Mouse (Mus musculus) frontal cortex, adult 2 months (tissue): Measurements from ENCODE around the gene Pcnx2. TPM values are rescaled to one million over a fixed set of nuclear protein-coding genes. Genes with fewer than 3 reads are reported as not detected.

Experiments used
- DNase-seq, 2 experiments: peaks; one replicate each; pipeline ENCODE4 v3.0.0; 2022; ENCODE audit warnings: low spot score in 1 of 2; ENCODE audit errors: extremely low spot score in 1 of 2
- polyA plus RNA-seq: library from polyadenylated mRNA; depleted of rRNA; stranded (reverse); fragments of >200 nt; gene quantifications from 2 replicates; pipeline ENCODE4 v1.2.3, GENCODE M21; 2012; rRNA removed

Gene Pcnx2
- polyA plus RNA-seq, 1 experiment, result 47.8 TPM

- no peak for DNase-seq
Observed at GRCm38 (mm10) chr8:125725037-125725820, 172.9 kb downstream of the Pcnx2 start.

GRCm38 (mm10) chr8:125723437-125723836 lies 174.7 kb downstream of the Pcnx2 start:
- no peak for DNase-seq

- DNase-seq, result no peak
Observed at GRCm38 (mm10) chr8:125722675-125723074, 175.4 kb downstream of the Pcnx2 start.

GRCm38 (mm10) chr8:125718914-125719313 lies 179.2 kb downstream of the Pcnx2 start:
- no peak for DNase-seq

- DNase-seq, result no peak
Observed at GRCm38 (mm10) chr8:125716613-125717012, 181.5 kb downstream of the Pcnx2 start.

- no peak for DNase-seq
Observed at GRCm38 (mm10) chr8:125716211-125716610, 181.9 kb downstream of the Pcnx2 start.

- no peak for DNase-seq
Observed at GRCm38 (mm10) chr8:125711514-125711913, 186.6 kb downstream of the Pcnx2 start.

GRCm38 (mm10) chr8:125709171-125709570 lies 188.9 kb downstream of the Pcnx2 start:
- DNase-seq, result no peak

GRCm38 (mm10) chr8:125705816-125706215 lies 192.3 kb downstream of the Pcnx2 start:
- DNase-seq, result no peak

GRCm38 (mm10) chr8:125704434-125704833 lies 193.7 kb downstream of the Pcnx2 start:
- DNase-seq, result no peak

- no peak for DNase-seq
Observed at GRCm38 (mm10) chr8:125702868-125703473, 195.1 kb downstream of the Pcnx2 start.

Other genes starting within 250 kb of the Pcnx2 start
- 2.1 and 2.3 TPM in 2 replicates for gene Map10, start 228.5 kb downstream of the Pcnx2 start, polyA plus RNA-seq
- gene Ntpcr, start 168.4 kb downstream of the Pcnx2 start, polyA plus RNA-seq, result 47.9 and 51.5 TPM in 2 replicates
- gene Map3k21, start 12.1 kb upstream of the Pcnx2 start, polyA plus RNA-seq, result 1.4 and 1.5 TPM in 2 replicates
- 85.7 and 90.1 TPM in 2 replicates for gene Kcnk1, start 96.9 kb upstream of the Pcnx2 start, polyA plus RNA-seq